Mouse (Mus musculus) embryonic facial prominence, embryonic 13.5 days (tissue): ENCODE measurements around the gene Ikzf3. TPM values are rescaled to one million over a fixed set of nuclear protein-coding genes. Genes with fewer than 3 reads are reported as not detected.
A peak's percentile ranks its signal among the peaks of the same experiment; 100 is the strongest.

ENCODE experiments used
- ATAC-seq: fragments of 200-750 bp; cut with Nextera tagmentation; 2 replicates; pipeline ENCODE4 v1.8.0; 2017; ENCODE audit warnings: low read depth; ENCODE audit not compliant: insufficient number of reproducible peaks, insufficient read depth, low FRiP score, low TSS enrichment
- H3K27ac ChIP-seq: fragments of 300-500 bp; sonication (generic); 2 replicates; pipeline ENCODE4 v1.5.1; 2015; ENCODE audit warnings: moderate library complexity, mild to moderate bottlenecking, inconsistent platforms
- H3K27me3 ChIP-seq: fragments of 300-500 bp; sonication (generic); 2 replicates; pipeline ENCODE4 v1.6.1; 2015; ENCODE audit warnings: mild to moderate bottlenecking, inconsistent platforms
- H3K36me3 ChIP-seq: fragments of 300-500 bp; sonication (generic); 2 replicates; pipeline ENCODE4 v1.6.1; 2015; ENCODE audit warnings: mild to moderate bottlenecking, inconsistent platforms
- H3K4me1 ChIP-seq: fragments of 300-500 bp; sonication (generic); 2 replicates; pipeline ENCODE4 v1.6.1; 2015; ENCODE audit warnings: inconsistent platforms
- H3K4me2 ChIP-seq: fragments of 300-500 bp; sonication (generic); 2 replicates; pipeline ENCODE4 v1.6.1; 2015; ENCODE audit warnings: moderate library complexity, mild to moderate bottlenecking, inconsistent platforms
- H3K4me3 ChIP-seq: fragments of 300-500 bp; sonication (generic); 2 replicates; pipeline ENCODE4 v1.5.1; 2015; ENCODE audit warnings: mild to moderate bottlenecking, inconsistent platforms
- H3K9ac ChIP-seq: fragments of 300-500 bp; sonication (generic); 2 replicates; pipeline ENCODE4 v1.6.1; 2015; ENCODE audit warnings: mild to moderate bottlenecking, inconsistent platforms
- H3K9me3 ChIP-seq: fragments of 300-500 bp; sonication (generic); 2 replicates; pipeline ENCODE4 v1.6.1; 2016; ENCODE audit warnings: inconsistent platforms
- WGBS: fragments of 180-500 bp; shearing (Covaris S2); methylation state at CpG from one replicate; pipeline ENCODE4 v1.1.7; 2015; ENCODE audit warnings: mixed read lengths; 5-methylcytosine and 5-hydroxymethylcytosine counted together
- polyA plus RNA-seq: library from polyadenylated mRNA; unstranded; fragments of >200 nt; fragmentation: Nextera tagmentation; extraction: Ambion mirVana; gene quantifications from 2 replicates; pipeline ENCODE4 v1.2.1, GENCODE M21; 2015

Ikzf3 gene
- polyA plus RNA-seq, 1 experiment from 2014 or later = 0.27 TPM

GRCm38 (mm10) chr11:98437441-98437840 lies 108.4 kb downstream of the Ikzf3 start:
- Histone ChIP-seq H3K27me3 (no peaks in the 10 kb centered on the region), H3K4me2 (peak overlapping the region; percentile 85), H3K36me3 (peaks cover 49% of the 10 kb centered on the region), H3K9me3 (no peaks in the 10 kb centered on the region), H3K9ac (no peak overlapping the region), H3K4me1 (peaks cover 8% of the 10 kb centered on the region), H3K27ac (no peak overlapping the region), H3K4me3 (no peak overlapping the region)
- no peak for ATAC-seq
- WGBS = 87% methylated on average over 6 of the region's 6 CpGs

- ATAC-seq = no peak
- Histone ChIP-seq H3K9ac (no peak overlapping the region), H3K27me3 (no peaks in the 10 kb centered on the region), H3K4me2 (no peak overlapping the region), H3K9me3 (no peaks in the 10 kb centered on the region), H3K27ac (no peak overlapping the region), H3K4me1 (peaks cover 8% of the 10 kb centered on the region), H3K36me3 (peaks cover 66% of the 10 kb centered on the region), H3K4me3 (no peak overlapping the region)
- 92% methylated on average over 9 of the region's 9 CpGs for WGBS
Observed at GRCm38 (mm10) chr11:98435723-98436122, 110.1 kb downstream of the Ikzf3 start.

GRCm38 (mm10) chr11:98431743-98432502 lies 113.9 kb downstream of the Ikzf3 start:
- Histone ChIP-seq H3K4me3 (no peak overlapping the region), H3K27me3 (no peaks in the 10 kb centered on the region), H3K36me3 (peaks cover 98% of the 10 kb centered on the region), H3K4me2 (no peak overlapping the region), H3K9me3 (no peaks in the 10 kb centered on the region), H3K27ac (no peak overlapping the region), H3K4me1 (no peaks in the 10 kb centered on the region), H3K9ac (0 out of 2 replicates have a peak overlapping the region, but pooled peaks have one; percentile 4)
- 84% methylated on average over 9 of the region's 9 CpGs for WGBS
- no peak for ATAC-seq

GRCm38 (mm10) chr11:98428436-98428835 lies 117.4 kb downstream of the Ikzf3 start:
- H3K36me3 ChIP-seq = peaks cover 98% of the 10 kb centered on the region
- H3K4me3 ChIP-seq = no peak overlapping the region
- no peaks in the 10 kb centered on the region for H3K9me3 ChIP-seq
- ATAC-seq = no peak
- no peak overlapping the region for H3K4me2 ChIP-seq
- H3K9ac ChIP-seq = no peak overlapping the region
- H3K27me3 ChIP-seq = no peaks in the 10 kb centered on the region
- H3K4me1 ChIP-seq = no peaks in the 10 kb centered on the region
- H3K27ac ChIP-seq = no peak overlapping the region
- WGBS = 83% methylated on average over 5 of the region's 5 CpGs

- no peak overlapping the region for H3K27ac ChIP-seq
- no peak overlapping the region for H3K4me3 ChIP-seq
- H3K9ac ChIP-seq = no peak overlapping the region
- no peaks in the 10 kb centered on the region for H3K4me1 ChIP-seq
- no peak overlapping the region for H3K4me2 ChIP-seq
- no peaks in the 10 kb centered on the region for H3K27me3 ChIP-seq
- WGBS = 92% methylated on average over 7 of the region's 7 CpGs
- no peaks in the 10 kb centered on the region for H3K9me3 ChIP-seq
- peaks cover 99% of the 10 kb centered on the region for H3K36me3 ChIP-seq
- ATAC-seq = no peak
Observed at GRCm38 (mm10) chr11:98426592-98426991, 119.2 kb downstream of the Ikzf3 start.

- ATAC-seq = no peak
- H3K9me3 ChIP-seq = no peaks in the 10 kb centered on the region
- 0 out of 2 replicates have a peak overlapping the region, but pooled peaks have one; percentile 33 for H3K9ac ChIP-seq
- H3K27ac ChIP-seq = peak overlapping the region; percentile 68; the same call in 1 of the 2 replicates
- no peaks in the 10 kb centered on the region for H3K27me3 ChIP-seq
- peaks cover 63% of the 10 kb centered on the region for H3K36me3 ChIP-seq
- no peak overlapping the region for H3K4me3 ChIP-seq
- no peak overlapping the region for H3K4me2 ChIP-seq
- peaks cover 28% of the 10 kb centered on the region for H3K4me1 ChIP-seq
- 76% methylated on average over 10 of the region's 10 CpGs for WGBS
Observed at GRCm38 (mm10) chr11:98418939-98419547, 126.8 kb downstream of the Ikzf3 start.

GRCm38 (mm10) chr11:98418273-98418672 lies 127.6 kb downstream of the Ikzf3 start:
- WGBS = 75% methylated on average over 6 of the region's 6 CpGs
- H3K27ac ChIP-seq = peak overlapping the region; percentile 11; the same call in 1 of the 2 replicates
- H3K4me2 ChIP-seq = no peak overlapping the region
- no peak overlapping the region for H3K9ac ChIP-seq
- no peak for ATAC-seq
- H3K36me3 ChIP-seq = peaks cover 56% of the 10 kb centered on the region
- H3K27me3 ChIP-seq = no peaks in the 10 kb centered on the region
- peaks cover 34% of the 10 kb centered on the region for H3K4me1 ChIP-seq
- no peak overlapping the region for H3K4me3 ChIP-seq
- H3K9me3 ChIP-seq = no peaks in the 10 kb centered on the region

GRCm38 (mm10) chr11:98417074-98417473 lies 128.8 kb downstream of the Ikzf3 start:
- H3K9me3 ChIP-seq = no peaks in the 10 kb centered on the region
- WGBS = 83% methylated on average over 1 of the region's 1 CpGs
- peaks cover 44% of the 10 kb centered on the region for H3K36me3 ChIP-seq
- no peak overlapping the region for H3K4me2 ChIP-seq
- H3K4me1 ChIP-seq = peaks cover 35% of the 10 kb centered on the region
- no peaks in the 10 kb centered on the region for H3K27me3 ChIP-seq
- H3K4me3 ChIP-seq = no peak overlapping the region
- no peak overlapping the region for H3K9ac ChIP-seq
- no peak overlapping the region for H3K27ac ChIP-seq
- ATAC-seq = no peak

Other genes with a start within 250 kb of the Ikzf3 start
- 0.17 and 0.48 TPM in 2 replicates for gene Neurod2, start 216.4 kb downstream of the Ikzf3 start, polyA plus RNA-seq
- gene Ppp1r1b, start 197.6 kb downstream of the Ikzf3 start, polyA plus RNA-seq = 1.2 and 2.0 TPM in 2 replicates
- gene Stard3, start 187.7 kb downstream of the Ikzf3 start, polyA plus RNA-seq = 38.3 and 42.3 TPM in 2 replicates
- 0.89 and 1.1 TPM in 2 replicates for gene Tcap, start 162.2 kb downstream of the Ikzf3 start, polyA plus RNA-seq
- 0.45 and 1.3 TPM in 2 replicates for gene Pnmt, start 159.6 kb downstream of the Ikzf3 start, polyA plus RNA-seq
- 10.9 and 11.3 TPM in 2 replicates for gene Pgap3, start 145.5 kb downstream of the Ikzf3 start, polyA plus RNA-seq
- 49.6 and 51.1 TPM in 2 replicates for gene Erbb2, start 133.6 kb downstream of the Ikzf3 start, polyA plus RNA-seq
- 78.0 and 90.7 TPM in 2 replicates for gene Mien1, start 107.0 kb downstream of the Ikzf3 start, polyA plus RNA-seq
- 12.4 and 12.5 TPM in 2 replicates for gene Grb7, start 99.6 kb downstream of the Ikzf3 start, polyA plus RNA-seq
- not detected in 2 replicates for gene Zpbp2, start 5.1 kb upstream of the Ikzf3 start, polyA plus RNA-seq
- gene Ormdl3, start 41.3 kb upstream of the Ikzf3 start, polyA plus RNA-seq = 69.4 and 71.9 TPM in 2 replicates
- gene Lrrc3c, start 52.3 kb upstream of the Ikzf3 start, polyA plus RNA-seq = not detected in 2 replicates
- gene Gm12355, start 79.6 kb upstream of the Ikzf3 start, polyA plus RNA-seq = 0.80 and 4.0 TPM in 2 replicates
- gene Gsdma3, start 80.3 kb upstream of the Ikzf3 start, polyA plus RNA-seq = not detected in 2 replicates
- not detected in 2 replicates for gene Gsdma2, start 100.7 kb upstream of the Ikzf3 start, polyA plus RNA-seq
- gene Gsdma, start 118.3 kb upstream of the Ikzf3 start, polyA plus RNA-seq = 0.28 and 0.48 TPM in 2 replicates
- 196 and 207 TPM in 2 replicates for gene Psmd3, start 136.5 kb upstream of the Ikzf3 start, polyA plus RNA-seq
- gene Csf3, start 155.2 kb upstream of the Ikzf3 start, polyA plus RNA-seq = not detected in 2 replicates
- gene Med24, start 183.4 kb upstream of the Ikzf3 start, polyA plus RNA-seq = 63.8 and 65.0 TPM in 2 replicates
- gene Thra, start 194.6 kb upstream of the Ikzf3 start, polyA plus RNA-seq = 46.5 and 47.3 TPM in 2 replicates
- 1.4 and 1.5 TPM in 2 replicates for gene Nr1d1, start 229.3 kb upstream of the Ikzf3 start, polyA plus RNA-seq
- 31.5 and 33.0 TPM in 2 replicates for gene Msl1, start 249.5 kb upstream of the Ikzf3 start, polyA plus RNA-seq